Mouse (Mus musculus) CH12.LX (cell line): Measurements from ENCODE around the gene Rnf141.

ENCODE experiments used
- CTCF ChIP-seq, 2 experiments: IDR thresholded peaks in 1 of 2; conservative IDR thresholded peaks in 1 of 2; 2 replicates each; pipeline ENCODE4 v1.5.1; 2011 to 2012; ENCODE audit warnings: low read depth in 2 of 2, low read length in 2 of 2, improper control_type of control experiment in 1 of 2, inconsistent platforms in 1 of 2, mild to moderate bottlenecking in 1 of 2, moderate library complexity in 1 of 2
- EP300 ChIP-seq: IDR thresholded peaks from 2 replicates; pipeline ENCODE4 v1.6.1; 2011; ENCODE audit warnings: low read length, improper control_type of control experiment
- ETS1 ChIP-seq: conservative IDR thresholded peaks from 2 replicates; pipeline ENCODE4 v1.6.1; 2012; ENCODE audit warnings: low read depth, mild to moderate bottlenecking, inconsistent platforms, low read length, improper control_type of control experiment, moderate library complexity
- PAX5 ChIP-seq: IDR thresholded peaks from 2 replicates; pipeline ENCODE4 v1.6.1; 2012; ENCODE audit warnings: low read length, inconsistent platforms, mixed read lengths
- TBP ChIP-seq: conservative IDR thresholded peaks from 2 replicates; pipeline ENCODE4 v1.6.1; 2011; ENCODE audit warnings: low read depth, low read length, improper control_type of control experiment
- TCF12 ChIP-seq: IDR thresholded peaks from 2 replicates; pipeline ENCODE4 v1.6.1; 2014; ENCODE audit warnings: low read depth, mild to moderate bottlenecking, inconsistent platforms, low read length, improper control_type of control experiment
- USF1 ChIP-seq: IDR thresholded peaks from 2 replicates; pipeline ENCODE4 v1.6.1; 2014; ENCODE audit warnings: low read depth, mild to moderate bottlenecking, inconsistent platforms, low read length, improper control_type of control experiment
- ZMIZ1 ChIP-seq: IDR thresholded peaks from 2 replicates; pipeline ENCODE4 v1.6.1; 2012; ENCODE audit warnings: low read depth, mild to moderate bottlenecking, inconsistent platforms, low read length, improper control_type of control experiment

DNA sequence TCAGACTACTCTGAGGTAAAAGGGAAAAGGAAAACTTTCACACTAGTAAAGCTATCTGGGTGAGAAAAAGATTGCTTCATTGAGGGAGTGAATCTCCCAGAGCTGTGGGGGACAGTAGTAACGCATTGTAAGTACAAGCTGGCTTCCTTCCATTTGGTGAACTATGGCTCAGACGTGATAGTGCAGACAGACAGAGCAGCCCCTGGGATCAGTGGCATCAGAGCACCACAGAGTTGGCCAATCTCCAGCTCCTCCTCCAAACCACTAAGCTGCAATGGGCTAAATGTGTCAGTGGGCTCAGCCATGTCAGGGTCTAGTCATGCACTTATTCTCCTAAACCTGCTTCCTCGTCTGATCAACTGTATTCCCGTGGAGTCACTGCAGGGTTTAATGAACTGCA lies 20.7 kb downstream of the Rnf141 start:
- TF ChIP-seq TCF12 (no peak), ZMIZ1 (no peak), ETS1 (no peak), CTCF (conservative IDR thresholded peaks at IDR 0.05 in 1 of 2, IDR thresholded peaks at IDR 0.05 in 1 of 2; ENCODE audit: low read depth in 2 of 2, low read length in 2 of 2) (no peak), TBP (no peak), PAX5 (no peak), USF1 (no peak), EP300 (no peak)
